Mouse (Mus musculus) left cerebral cortex, adult 8-10 months (tissue): ENCODE data around the gene Myt1. TPM values are rescaled to one million over a fixed set of nuclear protein-coding genes. Genes with fewer than 3 reads are reported as not detected.

ENCODE experiments used
- DNase-seq, 2 experiments: peaks; one replicate each; pipeline ENCODE4 v3.0.0; 2022; ENCODE audit warnings: low spot score in 2 of 2
- total RNA-seq, 4 experiments: library from RNA; stranded (reverse); gene quantifications; 2 replicates each; pipeline ENCODE4 v1.2.4; 2022

The Myt1 gene
- 10 to 100 TPM; 14.7 to 25.9 (median 18.6) TPM for total RNA-seq

DNA sequence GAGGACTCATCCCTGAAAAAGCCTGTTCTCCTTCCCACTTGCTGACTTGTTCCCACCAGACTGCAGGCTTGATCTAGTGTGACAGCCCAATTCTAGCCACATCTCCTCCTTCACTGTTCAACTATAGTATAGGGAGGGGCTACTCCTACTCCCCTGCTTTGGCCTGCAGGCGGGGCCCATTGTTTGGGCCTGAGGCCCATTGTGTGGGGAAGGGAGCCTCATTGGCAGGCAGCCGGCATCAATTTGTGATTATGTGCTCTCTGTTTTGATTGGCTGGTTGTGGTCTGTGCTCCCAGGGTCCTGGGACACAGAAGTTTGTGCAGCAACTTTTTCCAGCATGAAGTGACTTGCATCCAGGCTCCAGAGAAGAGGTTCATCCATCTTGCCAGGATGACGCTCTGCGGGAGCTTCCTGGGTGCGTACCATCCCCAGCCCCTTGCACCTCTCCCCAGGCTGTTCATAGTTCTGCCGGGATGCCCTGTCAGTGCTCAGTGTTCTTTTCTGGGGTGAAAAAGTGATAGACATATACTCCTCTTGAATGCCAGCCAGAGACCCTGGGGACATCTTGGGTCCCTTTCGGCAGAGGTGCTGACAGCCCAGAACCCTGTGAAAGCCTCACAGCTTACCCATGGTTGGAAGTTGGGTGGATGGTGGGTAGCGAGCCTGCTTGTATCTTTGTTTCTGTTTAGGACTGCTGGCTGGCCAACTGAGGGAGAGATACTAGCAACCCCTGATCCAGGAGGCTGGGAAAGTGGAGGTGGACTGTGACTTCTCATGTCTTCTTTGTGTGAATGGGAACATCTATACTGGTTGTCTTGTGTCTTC is at the start of gene Myt1:
TSS of gene Myt1 (plus strand) at position 327 of the 825 bp plus-strand sequence.
- DNase-seq: no peak

DNA sequence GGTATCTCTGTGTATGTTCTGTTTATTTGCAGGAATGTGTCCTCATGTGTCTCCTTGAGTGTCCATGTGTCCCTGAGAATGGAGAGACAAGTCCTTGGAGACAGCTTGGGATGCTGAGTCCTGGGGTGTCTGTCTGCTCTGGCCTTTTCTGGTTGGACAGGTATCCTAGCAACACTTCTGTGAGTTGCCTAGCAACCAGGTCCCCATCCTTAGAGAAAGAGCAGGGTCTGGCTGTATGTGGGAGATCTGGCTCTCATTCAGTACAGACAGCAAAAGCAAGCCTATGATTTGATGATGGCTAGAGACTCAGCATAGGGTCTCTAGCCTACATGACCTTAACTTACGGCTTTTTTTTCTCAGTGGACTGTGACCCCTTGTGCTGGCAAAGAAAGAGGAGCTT is 49.4 kb upstream of the Myt1 start:
- peak in 1 of 2 experiments; percentile 83 for DNase-seq

DNA sequence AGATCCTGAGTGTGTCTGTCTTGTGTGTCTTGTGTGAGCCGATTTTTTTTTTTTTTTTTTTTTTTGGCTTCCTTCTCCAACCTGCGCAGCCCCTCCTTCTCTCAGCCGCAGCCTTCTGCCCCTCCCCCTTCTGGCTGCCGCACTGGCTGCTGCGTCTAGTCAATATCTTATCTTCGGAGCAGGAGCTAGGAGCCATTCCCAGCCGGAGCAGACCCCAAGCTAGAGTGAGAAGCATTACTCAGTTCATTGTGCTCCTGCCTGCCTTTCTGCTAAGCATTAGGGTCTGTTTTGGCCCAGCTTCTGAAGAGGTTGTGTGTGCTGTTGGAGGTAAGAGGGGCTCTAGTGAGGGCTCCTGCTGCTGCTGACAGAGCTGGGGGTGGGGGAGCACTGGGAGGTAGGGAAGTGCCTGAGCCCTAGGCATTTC is 48.2 kb upstream of the Myt1 start, which contains the start of gene Oprl1:
TSS of gene Oprl1 (plus strand) at position 114 of the 424 bp plus-strand sequence.
- DNase-seq: peak; percentile 49 to 64

DNA sequence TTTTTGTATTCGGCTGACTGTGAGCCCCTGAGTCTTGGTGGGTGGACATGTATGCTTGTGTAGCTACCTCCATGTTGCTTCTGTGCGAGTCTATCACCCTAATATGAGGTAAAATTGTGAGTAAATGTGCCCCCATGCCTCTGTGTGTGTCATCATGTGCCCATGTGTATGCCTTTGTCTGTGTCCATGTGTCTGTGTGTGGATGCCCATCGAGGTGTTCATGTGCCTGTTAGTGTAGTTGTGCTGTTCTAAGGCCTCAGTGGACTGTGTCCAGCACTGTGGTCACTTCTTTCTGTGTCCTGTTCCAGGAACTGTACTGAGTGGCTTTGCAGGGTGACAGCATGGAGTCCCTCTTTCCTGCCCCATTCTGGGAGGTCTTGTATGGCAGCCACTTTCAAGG is 47.8 kb upstream of the Myt1 start:
- DNase-seq: peak in 1 of 2 experiments; percentile 26

DNA sequence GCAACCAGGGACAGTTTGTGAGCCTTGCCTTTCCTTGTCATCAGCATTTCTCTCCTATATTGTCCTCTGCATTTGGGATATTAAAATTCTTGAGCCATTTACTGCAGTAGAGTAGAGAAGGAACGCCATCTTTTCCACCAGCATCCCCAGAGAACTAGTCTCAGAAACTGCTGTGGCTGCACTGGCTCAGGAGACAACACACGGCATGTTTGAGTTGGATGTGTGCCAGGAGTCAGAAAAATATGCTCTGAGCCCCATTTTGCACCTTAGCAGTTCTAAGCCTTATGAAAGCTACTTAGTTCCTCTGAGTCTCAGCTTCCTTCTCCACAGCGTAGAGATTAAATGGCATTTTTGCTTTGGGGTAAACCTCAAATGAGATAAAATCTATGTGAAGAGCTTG is 46.1 kb upstream of the Myt1 start:
- DNase-seq: no peak

DNA sequence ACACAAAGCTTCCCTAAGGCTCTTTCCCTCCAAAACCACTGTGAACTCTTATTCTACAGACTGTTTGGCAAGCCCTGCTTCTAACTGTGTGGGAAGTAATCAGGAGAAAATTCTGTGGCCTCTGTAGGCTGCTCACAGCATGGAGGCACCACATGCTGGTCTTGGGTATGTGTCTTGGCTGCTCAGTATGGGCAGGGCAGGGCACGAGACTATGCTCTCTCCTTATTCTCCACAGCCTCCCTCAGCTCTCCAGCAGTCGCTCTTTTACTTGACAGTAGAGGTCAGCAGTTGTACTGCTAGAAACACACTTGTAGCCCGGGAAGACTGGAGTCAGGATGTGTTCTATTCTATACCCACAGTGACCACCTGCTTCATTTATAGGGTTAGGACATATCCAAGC is 43.1 kb upstream of the Myt1 start:
- DNase-seq: no peak

DNA sequence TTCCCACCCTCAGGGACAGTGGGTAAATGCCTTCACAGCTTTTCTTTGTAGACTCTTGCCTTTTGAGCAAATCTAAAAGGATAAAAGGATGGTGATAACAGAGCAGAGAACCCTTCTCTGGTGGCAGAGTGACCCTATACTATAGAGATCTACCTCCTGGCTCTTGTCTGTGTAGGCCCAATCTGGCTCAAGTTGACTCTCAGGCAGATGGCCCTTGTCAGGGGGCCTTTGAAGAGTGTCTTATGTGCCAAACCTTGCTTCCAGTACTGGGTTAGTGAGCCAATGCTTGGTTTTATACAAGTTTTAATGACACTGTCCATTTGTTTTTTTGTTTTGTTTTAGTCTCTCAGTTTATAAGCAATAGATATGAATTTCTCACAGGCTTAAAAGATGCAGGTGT is 41.9 kb upstream of the Myt1 start:
- no peak for DNase-seq

DNA sequence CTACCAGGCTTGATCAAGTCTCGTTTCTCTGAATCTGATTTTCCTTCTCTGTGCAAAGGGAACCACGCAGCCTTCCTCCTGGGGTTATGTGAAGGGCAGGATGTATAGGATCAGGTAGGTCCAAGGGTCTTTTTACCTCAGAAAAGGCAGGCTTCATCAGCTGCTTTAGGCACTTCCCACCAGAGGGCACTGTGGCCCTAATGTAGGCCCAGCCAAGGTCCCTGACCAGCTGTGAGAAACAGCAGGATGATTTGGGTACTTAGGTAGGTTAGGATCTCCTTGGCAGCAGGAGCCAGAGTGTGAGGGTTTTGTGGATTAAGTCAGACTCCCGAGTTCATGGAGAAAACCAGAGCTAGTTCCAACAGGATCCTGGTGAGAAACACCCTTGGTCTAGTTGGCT is 40.9 kb upstream of the Myt1 start:
- DNase-seq: no peak

DNA sequence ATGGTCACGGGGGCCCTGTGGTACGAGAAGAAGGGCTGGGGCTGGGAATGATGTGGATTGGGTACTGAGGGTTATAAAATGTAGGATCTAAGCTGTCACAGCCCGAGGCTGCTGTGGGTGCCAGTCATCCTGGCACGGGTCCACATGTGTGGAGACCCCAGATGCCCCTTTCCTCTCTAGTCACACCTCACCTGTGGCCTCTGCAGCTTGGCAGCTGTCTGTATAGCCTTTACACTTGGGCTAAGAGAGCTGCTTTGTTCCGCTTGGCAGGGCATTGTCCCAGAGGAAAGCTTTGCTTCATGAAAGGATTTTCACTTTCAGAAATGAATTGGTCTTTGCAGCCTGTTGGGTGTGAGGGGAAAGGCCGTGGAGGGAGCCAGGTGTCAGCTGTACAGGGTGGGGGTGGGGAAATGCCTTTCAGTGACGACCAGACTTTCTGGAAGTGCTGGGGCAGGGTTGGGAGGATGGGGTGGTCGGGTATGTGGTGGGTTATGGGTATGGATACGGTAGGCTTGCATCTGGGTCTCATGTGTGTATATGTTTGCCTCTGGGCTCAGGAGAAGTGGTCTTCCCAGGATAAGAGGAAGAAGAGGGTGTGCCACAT is 35.4 kb upstream of the Myt1 start:
- no peak for DNase-seq

DNA sequence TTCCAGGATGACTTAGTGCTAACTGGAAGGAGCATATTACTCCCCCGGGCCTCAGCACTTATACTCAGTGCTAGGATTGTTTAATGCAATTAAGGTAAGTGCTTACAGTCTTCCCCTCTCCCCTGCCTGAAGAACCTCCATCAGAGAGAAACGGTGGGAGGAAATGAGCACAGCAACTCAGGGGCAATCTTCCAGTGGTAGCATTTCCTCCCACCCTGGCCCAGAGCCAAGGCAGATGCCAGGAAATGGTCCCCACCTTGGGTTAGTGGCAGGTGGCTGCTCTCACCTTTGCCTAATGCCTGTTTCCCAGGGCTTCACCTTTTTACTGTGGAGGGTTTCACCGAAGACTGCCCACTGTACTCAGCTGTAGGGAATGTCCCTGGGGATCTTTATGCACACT is 33.1 kb upstream of the Myt1 start:
- no peak for DNase-seq

DNA sequence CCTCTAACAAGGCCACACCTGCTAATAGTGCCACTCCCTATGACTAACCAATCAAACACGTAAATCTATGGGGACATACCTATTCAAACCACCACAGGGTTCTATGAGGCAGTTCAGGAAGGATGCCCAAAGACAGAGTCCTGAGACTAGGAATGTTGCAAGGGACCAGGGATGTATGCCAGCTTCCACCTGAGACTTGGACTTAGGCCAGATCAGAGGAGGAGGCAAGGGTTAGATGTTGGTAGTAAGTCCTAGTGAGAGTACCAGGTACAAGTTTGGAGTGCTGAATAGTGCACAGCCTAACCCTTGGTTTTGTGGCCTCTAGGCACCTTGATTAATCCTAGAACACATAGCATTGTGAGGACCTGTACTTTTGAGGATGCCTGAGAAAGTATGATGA is 10.5 kb upstream of the Myt1 start:
- DNase-seq: no peak

DNA sequence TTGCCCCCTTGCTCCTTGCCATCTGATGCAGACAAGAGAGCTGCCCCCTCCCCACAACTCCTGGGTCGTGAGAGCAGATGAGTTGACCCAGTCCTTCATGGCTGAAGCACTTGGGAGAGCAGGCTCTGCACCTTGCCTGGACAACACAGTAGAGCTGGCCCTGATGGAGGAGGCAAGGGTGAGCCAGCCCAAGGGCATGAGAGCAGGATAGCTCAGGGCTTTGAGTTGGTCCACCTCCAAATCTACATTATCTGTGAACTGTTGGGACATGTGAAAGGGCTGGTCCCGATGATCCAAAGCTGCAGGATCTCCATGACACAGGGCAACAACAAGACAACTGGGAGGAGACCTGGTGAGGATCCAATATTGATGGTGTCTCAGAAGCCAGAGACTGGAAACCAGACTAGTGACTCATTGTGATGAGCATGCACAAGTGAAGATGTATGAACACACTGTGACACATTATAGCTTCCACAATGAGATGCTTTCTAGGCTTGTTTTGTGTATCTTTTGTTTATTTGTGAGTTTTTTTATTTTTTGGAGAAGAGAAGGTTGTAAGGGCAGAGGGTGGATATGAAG is 4.9 kb upstream of the Myt1 start:
- no peak for DNase-seq

DNA sequence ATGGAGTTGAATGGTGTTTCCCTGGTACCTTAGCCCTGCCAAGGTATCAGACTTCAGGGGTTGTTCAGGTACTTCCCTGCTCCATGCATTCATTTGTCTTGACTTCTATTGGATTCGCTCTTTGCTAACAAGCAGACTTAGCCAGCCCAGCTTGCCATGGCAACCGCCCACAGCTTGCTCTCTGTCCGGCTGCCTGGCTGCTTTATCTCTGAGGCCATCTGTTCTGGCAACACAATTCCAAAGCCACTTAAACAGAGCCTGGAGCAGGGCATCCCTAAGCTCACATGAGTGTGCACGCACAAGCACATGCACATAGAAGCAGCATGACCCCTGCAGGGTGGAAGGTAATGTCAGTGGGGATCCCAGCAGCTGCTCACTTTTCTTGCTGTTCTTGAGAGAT is 4.1 kb upstream of the Myt1 start:
- DNase-seq: peak in 1 of 2 experiments; percentile 73

DNA sequence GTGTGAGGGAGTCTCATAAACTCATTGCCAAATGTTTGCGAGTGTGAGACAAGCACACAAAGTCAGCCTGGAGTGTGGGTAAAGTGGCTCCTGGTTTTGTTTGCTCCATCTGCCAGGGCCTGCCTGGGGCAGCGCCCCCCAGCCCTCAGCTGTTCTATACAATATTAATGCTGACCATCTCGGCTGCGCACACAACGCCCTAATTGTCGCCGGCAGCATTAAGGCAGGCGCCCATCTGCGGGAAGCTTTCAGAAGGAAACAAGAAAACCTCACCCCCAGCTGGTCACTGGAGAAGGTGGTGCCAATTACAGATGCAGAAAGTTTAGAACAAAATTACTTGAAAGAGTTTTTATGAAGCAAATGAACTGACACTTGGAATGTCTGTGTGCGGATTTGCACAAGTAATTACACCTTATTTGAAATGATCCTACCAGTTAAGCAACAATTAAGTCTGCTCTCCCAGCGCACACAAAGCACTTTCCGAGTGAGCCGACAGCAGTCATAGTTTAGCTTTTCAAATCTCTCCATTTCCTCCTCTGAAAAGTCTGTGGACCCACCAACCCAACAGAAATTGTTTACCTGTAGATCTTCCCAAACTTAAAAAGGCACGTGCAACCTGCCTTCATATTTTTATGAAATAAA is 875 bp downstream of the Myt1 start:
- DNase-seq: no peak

DNA sequence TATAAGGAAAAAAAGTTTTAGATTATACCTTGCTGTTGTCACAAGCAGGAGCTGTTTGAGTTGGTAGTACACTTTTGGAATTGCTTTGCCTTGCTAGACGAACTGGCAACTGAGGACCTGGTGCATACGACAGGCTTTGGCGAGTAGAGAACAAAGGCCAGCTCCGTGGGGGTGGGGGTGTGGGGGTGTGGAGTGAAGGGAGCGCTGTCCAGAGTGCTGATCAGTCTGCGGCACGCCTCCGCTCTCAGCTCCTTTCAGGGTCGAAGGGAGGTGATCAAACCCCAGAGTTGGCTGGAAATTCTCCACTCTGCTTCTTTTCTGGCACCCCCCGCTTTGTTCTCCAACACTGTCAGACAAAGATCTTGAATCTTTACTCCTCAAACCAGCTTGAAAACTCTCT is 1.5 kb downstream of the Myt1 start:
- DNase-seq: no peak

DNA sequence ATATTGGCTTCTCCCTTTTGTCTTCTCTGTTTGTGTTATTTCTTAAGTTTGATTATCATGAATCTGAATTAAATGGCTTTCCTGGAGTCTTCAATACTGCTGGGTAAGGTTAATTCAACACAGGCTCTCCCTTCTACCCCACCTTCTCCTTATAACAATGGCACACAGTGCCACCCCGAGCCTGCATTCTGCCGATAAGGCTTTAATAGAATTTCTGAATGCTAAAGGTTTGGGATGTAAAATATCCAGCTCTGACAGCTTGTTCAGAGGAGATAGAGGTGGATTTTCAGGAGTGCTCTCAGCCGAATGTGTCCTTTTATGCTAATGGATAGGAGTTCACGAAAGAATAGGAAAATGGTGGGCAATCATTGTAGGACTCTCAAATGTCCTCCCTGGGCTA is 2.1 kb downstream of the Myt1 start:
- DNase-seq: no peak

DNA sequence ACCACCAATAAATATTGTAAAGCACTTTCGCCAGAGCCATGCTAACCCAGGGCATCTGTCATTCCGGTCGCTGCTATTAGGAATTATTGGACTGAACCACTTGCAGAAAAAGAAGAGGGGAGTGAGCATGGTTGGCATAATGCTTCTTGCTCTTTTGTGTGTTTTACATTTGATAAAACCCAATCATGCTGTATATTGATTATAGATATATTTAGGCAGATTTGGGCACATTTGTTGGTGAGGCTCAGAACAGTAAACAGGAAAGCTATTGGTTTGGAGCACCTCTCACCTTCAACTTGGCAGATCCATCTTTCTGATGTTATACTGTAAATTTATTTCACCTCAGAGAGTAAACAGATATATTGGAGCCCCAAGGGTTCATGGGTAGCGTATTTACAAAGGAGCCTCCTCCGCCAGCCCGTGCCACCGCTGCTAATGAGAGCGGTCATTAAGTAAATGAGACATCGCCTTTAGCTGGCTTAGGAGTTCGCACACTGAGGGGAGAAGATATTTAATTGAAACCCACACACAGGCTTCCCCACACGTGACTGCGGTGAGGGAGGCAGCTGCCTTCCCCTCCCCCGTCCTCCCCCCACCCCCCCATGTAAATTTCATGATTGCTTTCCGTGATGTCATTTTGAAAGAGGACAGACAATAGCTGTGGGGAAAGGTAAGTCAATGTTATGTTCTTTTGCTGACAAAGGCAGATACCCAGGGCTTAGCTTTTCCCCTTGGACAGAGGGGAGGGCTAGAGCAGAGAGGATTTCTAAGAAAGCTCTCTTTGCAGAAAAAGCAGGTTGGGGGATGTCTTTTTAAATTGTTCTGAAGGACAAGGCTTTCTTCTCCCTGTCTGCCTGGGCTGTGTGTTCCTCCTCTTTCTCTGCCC is 3.8 kb downstream of the Myt1 start:
- peak in 1 of 2 experiments; percentile 27 for DNase-seq

DNA sequence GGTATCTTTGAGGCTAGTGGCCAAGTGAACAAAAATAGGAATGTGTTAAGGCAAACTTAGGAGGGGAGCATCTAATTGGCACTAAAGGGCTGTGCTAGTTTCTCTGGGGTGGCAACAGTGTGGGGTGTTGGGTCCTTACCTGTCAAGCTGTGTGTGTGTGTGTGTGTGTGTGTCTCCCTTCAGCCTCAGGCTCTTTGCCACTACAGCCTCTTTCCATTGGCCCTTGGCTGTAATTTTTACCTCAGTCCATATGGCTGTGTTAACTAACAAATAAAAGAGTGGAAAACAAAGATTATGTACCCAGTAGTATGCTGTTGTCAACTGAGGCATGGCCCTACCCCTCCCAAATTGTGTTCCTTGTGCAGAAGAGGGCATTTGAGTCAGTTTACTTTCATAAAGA is 5.3 kb downstream of the Myt1 start:
- no peak for DNase-seq

DNA sequence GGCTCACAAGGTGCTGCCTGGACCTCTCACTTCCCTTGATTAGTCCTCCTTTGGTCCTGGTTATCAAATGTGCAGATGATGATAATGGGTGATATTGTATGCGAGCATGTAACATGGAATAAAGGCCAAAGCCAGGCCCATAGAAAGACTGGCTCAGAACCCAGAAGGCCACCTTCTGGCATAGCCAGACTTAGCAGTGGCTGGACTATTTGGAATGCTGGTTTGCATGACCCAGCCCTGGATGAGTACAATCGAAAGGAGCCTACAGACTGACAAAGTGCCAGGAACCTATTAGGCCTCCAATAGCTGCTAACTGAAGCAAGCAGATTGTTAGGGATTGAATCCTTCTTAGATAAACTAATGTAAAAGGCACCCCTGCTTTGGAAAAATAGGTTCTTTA is 6.3 kb downstream of the Myt1 start:
- no peak for DNase-seq

DNA sequence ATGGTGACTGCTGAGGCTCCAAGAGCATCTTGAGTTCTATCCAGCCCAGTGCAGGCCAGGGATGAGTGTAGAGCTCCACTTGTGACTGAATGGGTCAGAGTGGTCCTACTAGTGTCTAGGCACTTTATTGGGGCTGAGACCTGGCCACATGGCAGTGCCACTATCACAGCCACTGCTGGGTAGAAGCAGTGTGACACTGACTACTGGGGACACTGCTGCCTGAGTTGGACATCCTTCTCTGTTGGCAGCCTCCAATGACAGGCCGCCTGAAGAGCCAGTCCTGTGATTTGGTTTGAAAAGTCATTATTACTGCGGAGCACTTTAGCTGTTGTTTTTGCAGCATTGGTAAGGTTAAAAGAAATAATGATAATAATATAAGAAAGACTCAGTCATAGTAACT is 10.1 kb downstream of the Myt1 start:
- no peak for DNase-seq

DNA sequence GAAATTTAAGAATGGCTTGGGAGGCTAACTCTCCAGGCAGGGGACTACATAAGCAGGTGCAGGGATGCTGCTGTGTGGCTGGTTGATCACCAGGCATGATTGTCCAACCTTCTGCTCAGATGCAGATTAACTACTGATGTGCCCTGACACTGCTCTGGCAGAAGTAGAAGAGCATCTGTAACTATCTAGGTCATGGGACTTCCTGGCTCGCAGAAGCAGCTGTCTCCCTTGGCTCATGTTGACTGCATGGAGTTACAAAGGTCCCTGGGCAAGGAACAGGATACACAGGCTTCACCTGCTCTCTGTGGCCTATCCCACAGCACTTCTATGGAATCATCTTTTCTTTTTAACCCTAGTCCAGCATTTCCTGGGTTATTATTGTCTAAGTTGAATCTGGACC is 12.7 kb downstream of the Myt1 start:
- no peak for DNase-seq
